Mouse (Mus musculus) splenic B cell, adult 2 months (primary cell): ENCODE results near the gene Oard1.

Experiments used
- DNase-seq: peaks from one replicate; pipeline ENCODE4 v3.0.0-alpha.2; 2011; ENCODE audit warnings: low read depth, low spot score
- H3K27me3 ChIP-seq: 2 replicates; pipeline ENCODE4 v1.6.1; 2012; ENCODE audit warnings: mild to moderate bottlenecking, low read length, moderate library complexity, mixed read lengths; ENCODE audit not compliant: control insufficient read depth, poor library complexity, insufficient read depth, severe bottlenecking
- H3K36me3 ChIP-seq: 2 replicates; pipeline ENCODE4 v1.6.1; 2012; ENCODE audit warnings: mild to moderate bottlenecking, low read length, moderate library complexity, mixed read lengths; ENCODE audit not compliant: control insufficient read depth, poor library complexity, insufficient read depth, severe bottlenecking

The Oard1 gene

DNA sequence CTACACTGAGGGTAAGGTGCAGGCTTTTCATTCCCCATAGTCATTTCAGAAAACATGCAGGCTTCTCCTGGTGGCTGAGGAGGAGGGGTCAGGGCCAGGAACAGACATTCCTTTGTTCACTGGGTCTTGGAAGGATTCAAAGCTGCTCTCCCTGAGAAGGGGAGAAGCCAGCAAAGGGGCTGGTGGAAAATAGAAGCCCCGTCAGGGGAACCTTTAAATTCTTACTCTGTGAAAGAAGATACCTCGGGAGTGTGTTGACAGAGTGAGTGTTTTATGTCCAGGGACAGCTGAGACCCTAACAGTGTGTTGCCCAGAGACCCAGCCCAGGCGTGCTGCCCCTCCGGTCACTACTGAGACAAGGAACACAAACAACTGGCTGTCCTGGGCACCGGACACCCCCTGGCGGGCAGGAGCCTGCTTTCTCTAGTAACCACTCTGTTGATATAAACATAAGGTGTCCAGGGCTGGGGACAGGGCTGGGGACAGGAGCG, 27.7 kb downstream of the Oard1 start:
- DNase-seq, result no peak
- Histone ChIP-seq H3K36me3 (no peaks in the 10 kb centered on the region), H3K27me3 (no peaks in the 10 kb centered on the region)

DNA sequence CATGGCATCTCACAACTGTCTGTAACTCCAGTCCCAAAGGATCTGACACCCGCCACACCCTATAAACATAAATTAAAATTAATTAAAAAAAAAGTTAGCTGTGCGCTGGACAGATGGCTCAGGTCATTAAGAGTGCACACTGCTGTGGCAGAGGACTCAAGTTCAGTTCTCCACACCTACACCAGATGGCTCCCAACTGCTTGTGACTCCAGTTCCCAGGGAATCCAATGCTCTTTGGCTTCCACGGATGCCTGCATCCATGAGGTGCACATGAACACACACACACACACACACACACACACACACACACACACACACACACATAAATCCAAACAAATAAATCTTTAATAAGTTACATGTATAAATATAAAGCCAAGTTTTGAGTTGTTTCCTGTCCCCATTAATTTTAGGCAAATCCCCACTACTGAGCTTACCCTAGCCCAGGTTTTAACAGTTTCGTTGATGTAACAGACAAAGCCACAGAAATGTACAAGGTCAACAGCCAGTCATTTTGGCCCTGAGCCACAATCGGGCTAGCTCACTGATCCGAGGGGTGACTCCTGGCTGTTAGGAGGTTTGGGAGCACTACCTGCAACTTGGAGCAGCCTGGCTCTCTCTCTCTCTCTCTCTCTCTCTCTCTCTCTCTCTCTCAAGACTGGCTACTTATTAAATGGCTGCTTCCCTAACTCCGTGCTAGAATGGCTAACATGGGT, 33.1 kb downstream of the Oard1 start:
- no peak for DNase-seq
- Histone ChIP-seq H3K27me3 (no peaks in the 10 kb centered on the region), H3K36me3 (no peaks in the 10 kb centered on the region)

GRCm38 (mm10) chr17:48443542-48444145, 33.8 kb downstream of the Oard1 start:
- no peaks in the 10 kb centered on the region for H3K27me3 ChIP-seq
- DNase-seq, result no peak
- no peaks in the 10 kb centered on the region for H3K36me3 ChIP-seq

- Histone ChIP-seq H3K27me3 (no peaks in the 10 kb centered on the region), H3K36me3 (no peaks in the 10 kb centered on the region)
- DNase-seq, result no peak
These were observed 37.9 kb downstream of the Oard1 start for GRCm38 (mm10) chr17:48447675-48448074.

DNA sequence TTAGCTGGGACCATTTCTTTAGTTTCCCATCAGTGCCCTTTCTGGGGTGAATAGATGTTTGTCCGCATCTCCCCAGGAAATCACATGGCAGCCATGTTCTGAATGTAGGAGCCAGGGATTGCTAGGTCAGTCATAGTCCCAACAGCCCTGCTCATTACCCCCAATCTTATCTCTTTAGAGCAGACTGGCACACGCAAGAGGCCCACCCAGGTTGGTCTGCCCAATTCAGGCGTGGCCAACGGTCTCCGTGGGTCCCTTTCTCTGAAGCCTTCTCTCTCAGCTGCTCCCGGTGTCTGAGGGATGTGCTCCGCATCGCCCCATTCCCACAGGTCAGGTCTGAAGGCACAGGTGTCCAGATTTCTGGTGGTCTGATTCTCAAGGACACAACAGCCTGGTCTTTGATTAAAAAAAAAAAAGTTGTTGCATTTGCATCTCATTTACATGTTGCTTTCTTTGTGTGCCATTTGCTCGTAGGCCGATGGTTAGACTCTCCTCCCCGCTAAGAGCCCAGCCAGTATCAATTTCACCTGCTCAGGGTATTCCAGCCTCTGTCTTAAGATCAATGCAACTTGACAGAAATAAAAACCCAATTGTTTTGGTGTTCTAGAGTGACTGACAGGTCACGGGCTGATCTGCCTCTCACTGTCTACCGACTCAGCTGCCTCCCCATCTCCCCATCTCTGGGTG, 41.0 kb downstream of the Oard1 start:
- no peak for DNase-seq
- H3K36me3 ChIP-seq, result no peaks in the 10 kb centered on the region
- no peaks in the 10 kb centered on the region for H3K27me3 ChIP-seq

DNA sequence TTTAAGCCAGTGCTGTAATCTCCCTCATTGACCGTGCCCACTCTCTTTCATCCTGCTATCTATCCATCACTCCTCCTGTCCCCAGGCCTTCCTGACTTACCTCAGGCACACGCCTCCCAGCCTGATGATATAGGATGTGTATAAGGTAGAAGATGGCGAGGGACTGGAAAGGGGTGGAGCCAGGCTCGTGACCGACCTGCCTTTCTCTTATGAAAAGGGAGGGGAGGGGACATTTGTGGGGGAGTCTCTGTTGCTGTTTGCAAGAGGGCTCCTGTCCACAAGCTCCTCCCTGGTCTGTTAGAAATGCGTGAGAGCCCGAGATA, 41.5 kb downstream of the Oard1 start, which contains the start of gene Tspo2:
Gene Tspo2 (minus strand): TSS at position 170 of the 323 bp plus-strand sequence.
- Histone ChIP-seq H3K27me3 (no peaks in the 10 kb centered on the region), H3K36me3 (no peaks in the 10 kb centered on the region)
- no peak for DNase-seq

- Histone ChIP-seq H3K36me3 (no peaks in the 10 kb centered on the region), H3K27me3 (no peaks in the 10 kb centered on the region)
- no peak for DNase-seq
These were observed 42.1 kb downstream of the Oard1 start for GRCm38 (mm10) chr17:48451753-48452444.

DNA sequence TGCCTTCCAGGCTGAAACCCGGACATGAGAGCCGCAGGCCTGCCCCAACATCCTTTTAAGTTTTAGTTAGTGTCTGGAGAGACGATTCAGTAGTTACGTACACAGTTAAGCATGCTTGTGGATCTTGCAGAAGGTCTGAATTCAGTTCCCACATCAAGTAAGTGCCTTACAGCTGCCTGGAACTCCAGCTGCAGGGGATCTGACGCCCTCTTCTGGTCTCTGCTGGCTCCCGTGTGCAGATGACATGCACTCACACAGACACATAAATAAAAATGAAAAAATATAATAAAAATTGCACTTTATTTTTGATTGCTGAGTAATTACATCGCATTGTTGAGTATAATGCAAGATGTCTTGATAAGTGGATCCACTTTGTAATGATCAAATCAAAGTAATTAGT, 43.7 kb downstream of the Oard1 start:
- peak; percentile 53 for DNase-seq
- no peaks in the 10 kb centered on the region for H3K36me3 ChIP-seq
- H3K27me3 ChIP-seq, result no peaks in the 10 kb centered on the region

- Histone ChIP-seq H3K27me3 (no peaks in the 10 kb centered on the region), H3K36me3 (no peaks in the 10 kb centered on the region)
- no peak for DNase-seq
These were observed 44.4 kb downstream of the Oard1 start for GRCm38 (mm10) chr17:48454190-48454589.

- no peaks in the 10 kb centered on the region for H3K36me3 ChIP-seq
- no peak for DNase-seq
- no peaks in the 10 kb centered on the region for H3K27me3 ChIP-seq
These were observed 44.9 kb downstream of the Oard1 start, which contains the start of gene Unc5cl for GRCm38 (mm10) chr17:48454688-48455087. Gene Unc5cl (plus strand): TSS chr17:48454901.

- Histone ChIP-seq H3K27me3 (no peaks in the 10 kb centered on the region), H3K36me3 (no peaks in the 10 kb centered on the region)
- no peak for DNase-seq
These were observed 46.1 kb downstream of the Oard1 start for GRCm38 (mm10) chr17:48455955-48456354.

DNA sequence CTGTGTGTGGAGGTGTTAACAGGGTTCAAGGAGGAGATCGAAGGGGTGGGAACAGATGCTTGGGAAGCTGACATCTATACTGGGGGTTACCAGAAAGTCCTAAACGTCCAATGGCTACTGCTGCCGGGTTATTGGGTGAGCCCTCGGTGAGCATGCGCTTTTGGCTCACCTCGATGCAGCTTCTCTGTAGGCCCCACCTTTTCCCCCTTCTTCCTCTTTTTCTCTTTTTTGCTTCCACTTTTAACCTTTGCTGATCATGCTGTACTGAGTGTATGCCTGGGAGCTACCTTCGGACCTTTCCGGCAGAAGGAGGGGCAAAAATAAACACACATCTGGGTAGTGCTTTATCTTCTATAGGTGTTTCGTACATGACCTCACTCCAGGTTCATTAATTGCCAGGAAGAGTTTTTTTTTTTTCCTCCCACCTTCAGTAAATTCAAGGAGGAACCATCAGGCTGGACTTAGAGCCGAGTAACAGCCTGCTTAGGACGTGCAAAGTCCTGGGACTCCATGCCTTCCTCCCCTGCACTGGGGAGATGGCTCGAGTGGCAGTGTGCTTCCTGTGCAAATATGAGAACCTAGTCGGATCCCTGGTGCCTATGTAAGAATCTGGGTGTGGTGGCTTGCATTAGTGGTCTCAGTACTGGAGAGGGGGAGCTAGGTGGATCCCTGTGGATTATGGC, 48.3 kb downstream of the Oard1 start:
- H3K36me3 ChIP-seq, result no peaks in the 10 kb centered on the region
- DNase-seq, result peak; percentile 65
- H3K27me3 ChIP-seq, result no peaks in the 10 kb centered on the region

DNA sequence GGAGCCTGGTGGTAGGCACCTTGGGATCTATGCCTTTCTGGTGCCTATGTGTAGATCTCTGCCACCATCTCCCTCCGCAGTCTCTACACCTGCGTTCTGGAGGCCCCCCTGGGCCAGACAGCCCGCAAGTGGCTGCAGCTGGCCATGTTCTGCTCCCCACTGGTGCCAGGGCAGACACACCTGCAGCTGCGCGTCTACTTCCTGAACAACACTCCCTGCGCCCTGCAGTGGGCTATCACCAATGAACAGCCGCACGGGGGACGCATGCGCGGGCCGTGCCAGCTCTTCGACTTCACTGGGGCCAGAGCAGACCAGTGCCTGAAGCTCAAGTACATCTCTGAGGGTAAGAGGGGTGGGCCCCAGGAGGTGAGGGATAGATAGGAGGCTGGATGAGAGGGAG, 52.3 kb downstream of the Oard1 start:
- peak; percentile 60 for DNase-seq
- Histone ChIP-seq H3K27me3 (no peaks in the 10 kb centered on the region), H3K36me3 (no peaks in the 10 kb centered on the region)

DNA sequence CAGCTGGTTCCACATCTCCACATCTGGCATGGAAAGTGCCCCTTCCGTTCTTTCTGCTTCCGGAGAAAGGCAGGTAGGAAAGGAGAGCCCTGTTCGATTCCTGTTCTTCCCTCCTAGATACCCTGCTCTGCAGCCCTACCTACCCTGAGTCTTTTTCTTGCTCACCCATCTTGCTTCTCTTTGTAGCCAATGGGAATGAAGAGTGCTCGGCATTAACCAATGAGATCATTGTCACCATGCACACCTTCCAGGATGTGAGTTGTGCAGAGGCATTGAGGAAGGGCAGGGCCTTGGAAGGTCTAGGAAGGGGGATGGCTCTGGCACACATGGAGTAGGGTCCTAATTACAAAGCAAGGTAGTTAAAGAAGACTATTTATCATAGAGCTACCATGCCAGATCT, 53.6 kb downstream of the Oard1 start:
- peak; percentile 25 for DNase-seq
- H3K27me3 ChIP-seq, result no peaks in the 10 kb centered on the region
- no peaks in the 10 kb centered on the region for H3K36me3 ChIP-seq
